Mouse (Mus musculus) stomach, embryonic 14.5 days (tissue): Measurements from ENCODE around the gene 1700012B07Rik. TPM values are rescaled to one million over a fixed set of nuclear protein-coding genes. Genes with fewer than 3 reads are reported as not detected.
A peak's percentile ranks its signal among the peaks of the same experiment; 100 is the strongest.

ENCODE experiments used
- ATAC-seq: fragments of 200-750 bp; cut with Nextera tagmentation; 2 replicates; pipeline ENCODE4 v1.8.0; 2017; ENCODE audit warnings: low read depth, moderate TSS enrichment; ENCODE audit not compliant: insufficient number of reproducible peaks, insufficient read depth, low FRiP score
- H3K27ac ChIP-seq: fragments of 300-500 bp; sonication (generic); 2 replicates; pipeline ENCODE4 v1.5.1; 2014; ENCODE audit warnings: mild to moderate bottlenecking, low read length, moderate library complexity, mixed read lengths
- H3K27me3 ChIP-seq: fragments of 300-500 bp; sonication (generic); 2 replicates; pipeline ENCODE4 v1.6.1; 2014; ENCODE audit warnings: low read length, control low read depth, mixed read lengths; ENCODE audit not compliant: control insufficient read depth, insufficient read depth
- H3K36me3 ChIP-seq: fragments of 300-500 bp; sonication (generic); 2 replicates; pipeline ENCODE4 v1.6.1; 2014; ENCODE audit warnings: mild to moderate bottlenecking, control low read depth, low read length, moderate library complexity, mixed read lengths; ENCODE audit not compliant: control insufficient read depth, insufficient read depth
- H3K4me1 ChIP-seq: fragments of 300-500 bp; sonication (generic); 2 replicates; pipeline ENCODE4 v1.6.1; 2014; ENCODE audit warnings: low read length, control low read depth, mixed read lengths; ENCODE audit not compliant: control insufficient read depth, insufficient read depth
- H3K4me2 ChIP-seq: fragments of 300-500 bp; sonication (generic); replicated peaks from 2 replicates; pipeline ENCODE4 v1.6.1; 2014; ENCODE audit warnings: low read depth, low read length, control low read depth
- H3K4me3 ChIP-seq: fragments of 300-500 bp; sonication (generic); 2 replicates; pipeline ENCODE4 v1.5.1; 2014; ENCODE audit warnings: low read depth, low read length, control low read depth
- H3K9ac ChIP-seq: fragments of 300-500 bp; sonication (generic); replicated peaks from 2 replicates; pipeline ENCODE4 v1.6.1; 2014; ENCODE audit warnings: low read depth, mild to moderate bottlenecking, control low read depth, low read length, moderate library complexity, mixed read lengths
- H3K9me3 ChIP-seq: fragments of 300-500 bp; sonication (generic); 2 replicates; pipeline ENCODE4 v1.6.1; 2016; ENCODE audit warnings: low read depth, low read length, control low read depth; ENCODE audit not compliant: control insufficient read depth
- WGBS: fragments of 180-500 bp; shearing (Covaris S2); extraction: QIAGEN DNeasy Blood & Tissue Kit; methylation state at CpG from one replicate; pipeline ENCODE4 v1.1.7; 2014; 5-methylcytosine and 5-hydroxymethylcytosine counted together
- polyA plus RNA-seq: library from polyadenylated mRNA; unstranded; fragments of >200 nt; fragmentation: Nextera tagmentation; extraction: Ambion mirVana; gene quantifications from 2 replicates; pipeline ENCODE4 v1.2.1, GENCODE M21; 2014

The 1700012B07Rik gene
- polyA plus RNA-seq, 1 experiment from 2014 or later: not detected

GRCm38 (mm10) chr11:109872056-109872455, 44.2 kb upstream of the 1700012B07Rik start:
- Histone ChIP-seq H3K4me3 (no peak overlapping the region), H3K36me3 (no peaks in the 10 kb centered on the region), H3K9me3 (no peaks in the 10 kb centered on the region), H3K4me2 (no peak overlapping the region), H3K27me3 (no peaks in the 10 kb centered on the region), H3K4me1 (no peaks in the 10 kb centered on the region), H3K9ac (no peak overlapping the region), H3K27ac (no peak overlapping the region)
- no peak for ATAC-seq
- 84% methylated on average over 10 of the region's 10 CpGs for WGBS

GRCm38 (mm10) chr11:109867861-109868260, 40.0 kb upstream of the 1700012B07Rik start:
- WGBS: 77% methylated on average over 5 of the region's 5 CpGs
- H3K9me3 ChIP-seq: no peaks in the 10 kb centered on the region
- ATAC-seq: no peak
- H3K27ac ChIP-seq: no peak overlapping the region
- no peaks in the 10 kb centered on the region for H3K36me3 ChIP-seq
- no peak overlapping the region for H3K4me2 ChIP-seq
- no peaks in the 10 kb centered on the region for H3K4me1 ChIP-seq
- H3K9ac ChIP-seq: no peak overlapping the region
- no peaks in the 10 kb centered on the region for H3K27me3 ChIP-seq
- H3K4me3 ChIP-seq: no peak overlapping the region

GRCm38 (mm10) chr11:109866537-109867160, 38.8 kb upstream of the 1700012B07Rik start:
- Histone ChIP-seq H3K4me2 (no peak overlapping the region), H3K36me3 (no peaks in the 10 kb centered on the region), H3K4me1 (no peaks in the 10 kb centered on the region), H3K9ac (no peak overlapping the region), H3K4me3 (no peak overlapping the region), H3K27ac (no peak overlapping the region), H3K27me3 (no peaks in the 10 kb centered on the region), H3K9me3 (no peaks in the 10 kb centered on the region)
- no peak for ATAC-seq
- WGBS: 70% methylated on average over 11 of the region's 11 CpGs

- H3K9ac ChIP-seq: no peak overlapping the region
- no peaks in the 10 kb centered on the region for H3K27me3 ChIP-seq
- H3K4me3 ChIP-seq: no peak overlapping the region
- H3K36me3 ChIP-seq: no peaks in the 10 kb centered on the region
- no peak overlapping the region for H3K27ac ChIP-seq
- H3K9me3 ChIP-seq: no peaks in the 10 kb centered on the region
- H3K4me2 ChIP-seq: no peak overlapping the region
- no peaks in the 10 kb centered on the region; the same call in 1 of the 2 replicates for H3K4me1 ChIP-seq
- 72% methylated on average over 8 of the region's 8 CpGs for WGBS
- ATAC-seq: no peak
Measured at GRCm38 (mm10) chr11:109865526-109865925, 37.7 kb upstream of the 1700012B07Rik start.

- Histone ChIP-seq H3K4me2 (no peak overlapping the region), H3K4me1 (peaks cover 5% of the 10 kb centered on the region; the same call in 1 of the 2 replicates), H3K9ac (no peak overlapping the region), H3K9me3 (no peaks in the 10 kb centered on the region), H3K27ac (no peak overlapping the region), H3K4me3 (no peak overlapping the region), H3K27me3 (no peaks in the 10 kb centered on the region), H3K36me3 (no peaks in the 10 kb centered on the region)
- WGBS: 90% methylated on average over 7 of the region's 7 CpGs
- no peak for ATAC-seq
Measured at GRCm38 (mm10) chr11:109863951-109864350, 36.1 kb upstream of the 1700012B07Rik start.

- H3K4me1 ChIP-seq: peaks cover 5% of the 10 kb centered on the region; the same call in 1 of the 2 replicates
- ATAC-seq: no peak
- H3K9ac ChIP-seq: no peak overlapping the region
- H3K27me3 ChIP-seq: no peaks in the 10 kb centered on the region
- H3K9me3 ChIP-seq: no peaks in the 10 kb centered on the region
- no peaks in the 10 kb centered on the region for H3K36me3 ChIP-seq
- no peak overlapping the region for H3K4me2 ChIP-seq
- no peak overlapping the region for H3K4me3 ChIP-seq
- no peak overlapping the region for H3K27ac ChIP-seq
- WGBS: 64% methylated on average over 9 of the region's 9 CpGs
Measured at GRCm38 (mm10) chr11:109863194-109863746, 35.4 kb upstream of the 1700012B07Rik start.

GRCm38 (mm10) chr11:109860508-109860907, 32.7 kb upstream of the 1700012B07Rik start:
- Histone ChIP-seq H3K36me3 (no peaks in the 10 kb centered on the region), H3K4me2 (peak overlapping the region; percentile 20), H3K9me3 (no peaks in the 10 kb centered on the region), H3K4me3 (no peak overlapping the region), H3K4me1 (peaks cover 5% of the 10 kb centered on the region; the same call in 1 of the 2 replicates), H3K27me3 (no peaks in the 10 kb centered on the region), H3K27ac (no peak overlapping the region), H3K9ac (no peak overlapping the region)
- ATAC-seq: no peak; the same call in 1 of the 2 replicates
- 6% methylated on average over 10 of the region's 10 CpGs for WGBS

- H3K27ac ChIP-seq: no peak overlapping the region
Measured at GRCm38 (mm10) chr11:109859939-109860469, 32.2 kb upstream of the 1700012B07Rik start.

More at GRCm38 (mm10) chr11:109859939-109860469, 32.2 kb upstream of the 1700012B07Rik start:
- peak; percentile 67; the same call in 1 of the 2 replicates for ATAC-seq
- Histone ChIP-seq H3K9ac (no peak overlapping the region), H3K36me3 (no peaks in the 10 kb centered on the region), H3K4me3 (no peak overlapping the region), H3K4me2 (peak overlapping the region; percentile 20), H3K27me3 (no peaks in the 10 kb centered on the region), H3K4me1 (peaks cover 5% of the 10 kb centered on the region; the same call in 1 of the 2 replicates), H3K9me3 (no peaks in the 10 kb centered on the region)
- 60% methylated on average over 14 of the region's 14 CpGs for WGBS
